Mouse (Mus musculus) cerebellum, adult 2 months (tissue): ENCODE measurements around the gene Atp6ap1l.

Experiments used
- CTCF ChIP-seq: fragments of 200-500 bp; IDR thresholded peaks from 2 replicates; pipeline ENCODE4 v1.5.1; 2011; ENCODE audit warnings: low read depth, mild to moderate bottlenecking, control low read depth, low read length, moderate library complexity, borderline replicate concordance; ENCODE audit not compliant: insufficient read depth
- POLR2A ChIP-seq: fragments of 200-500 bp; IDR thresholded peaks from 2 replicates; pipeline ENCODE4 v1.6.1; 2011; ENCODE audit warnings: low read length, control low read depth, borderline replicate concordance; ENCODE audit not compliant: insufficient read depth

GRCm38 (mm10) chr13:90844191-90844590, 61.0 kb downstream of the Atp6ap1l start:
- no peak for TF ChIP-seq POLR2A
- no peak for TF ChIP-seq CTCF
